Mouse (Mus musculus): ENCODE results near the gene Tubb3.

DNA sequence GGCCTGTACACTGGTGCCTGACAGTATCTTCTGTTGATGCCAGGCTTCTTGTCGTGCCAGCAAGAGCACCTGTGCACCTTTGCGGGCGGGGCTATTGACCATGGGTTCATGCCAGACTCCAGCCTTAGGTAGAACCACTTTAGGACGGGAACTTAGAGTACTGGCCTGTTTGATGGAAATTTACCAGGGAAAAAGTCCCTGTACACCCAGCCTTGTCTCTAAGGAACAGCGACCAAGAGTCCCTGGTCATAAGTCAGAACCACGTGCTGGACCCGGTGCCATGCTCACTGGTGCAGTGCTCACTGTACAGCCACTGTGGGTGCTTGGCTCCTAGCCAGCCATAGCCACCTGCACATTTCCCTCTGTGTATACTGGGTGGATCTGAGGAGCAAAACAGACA is 22.2 kb upstream of the Tubb3 start:
- TF ChIP-seq MYOG (IDR thresholded peaks at IDR 0.05; ENCODE audit: control insufficient read depth, extremely low read depth, insufficient read length) (no peak), CTCF (IDR thresholded peaks at IDR 0.05; ENCODE audit: control insufficient read depth, insufficient read depth, insufficient read length) (no peak), MAX (IDR thresholded peaks at IDR 0.05) (no peak)

All from C2C12 (cell line).